Mouse (Mus musculus) heart, embryonic 14.5 days (tissue): ENCODE data around the gene Dnmt3l. TPM values are rescaled to one million over a fixed set of nuclear protein-coding genes. Genes with fewer than 3 reads are reported as not detected.

Source experiments
- ATAC-seq: fragments of 200-750 bp; cut with Nextera tagmentation; 2 replicates; pipeline ENCODE4 v1.8.0; 2017; ENCODE audit warnings: low read depth, moderate TSS enrichment; ENCODE audit not compliant: insufficient number of reproducible peaks, insufficient read depth, low FRiP score
- H3K27ac ChIP-seq, 2 experiments: fragments of 200-500 bp in 1 of 2; fragments of 300-500 bp in 1 of 2; sonication (generic) in 1 of 2; replicated peaks in 1 of 2; 2 replicates each; pipeline ENCODE4 v1.5.1; 2012 to 2014; ENCODE audit warnings: low read depth in 2 of 2, low read length in 2 of 2, control low read depth in 1 of 2, mild to moderate bottlenecking in 1 of 2, mixed read lengths in 1 of 2; ENCODE audit not compliant: control insufficient read depth in 1 of 2, insufficient read depth in 1 of 2
- H3K27me3 ChIP-seq: fragments of 300-500 bp; sonication (generic); 2 replicates; pipeline ENCODE4 v1.6.1; 2014; ENCODE audit warnings: mild to moderate bottlenecking, low read length, control low read depth; ENCODE audit not compliant: control insufficient read depth, insufficient read depth
- H3K36me3 ChIP-seq: fragments of 300-500 bp; sonication (generic); 2 replicates; pipeline ENCODE4 v1.6.1; 2014; ENCODE audit warnings: mild to moderate bottlenecking, control low read depth, low read length, mixed read lengths; ENCODE audit not compliant: control insufficient read depth, insufficient read depth
- H3K4me1 ChIP-seq, 2 experiments: fragments of 200-500 bp in 1 of 2; fragments of 300-500 bp in 1 of 2; sonication (generic) in 1 of 2; 2 replicates each; pipeline ENCODE4 v1.6.1; 2012 to 2014; ENCODE audit warnings: low read length in 2 of 2, control low read depth in 1 of 2, mixed read lengths in 1 of 2; ENCODE audit not compliant: control insufficient read depth in 2 of 2, insufficient read depth in 2 of 2
- H3K4me2 ChIP-seq: fragments of 300-500 bp; sonication (generic); 2 replicates; pipeline ENCODE4 v1.6.1; 2014; ENCODE audit warnings: mild to moderate bottlenecking, low read length
- H3K4me3 ChIP-seq, 2 experiments: fragments of 200-500 bp in 1 of 2; fragments of 300-500 bp in 1 of 2; sonication (generic) in 1 of 2; 2 replicates each; pipeline ENCODE4 v1.5.1; 2012 to 2014; ENCODE audit warnings: low read length in 2 of 2, mild to moderate bottlenecking in 2 of 2, control low read depth in 1 of 2, low read depth in 1 of 2, moderate library complexity in 1 of 2; ENCODE audit not compliant: control insufficient read depth in 1 of 2, insufficient read depth in 1 of 2
- H3K9ac ChIP-seq: fragments of 300-500 bp; sonication (generic); 2 replicates; pipeline ENCODE4 v1.6.1; 2014; ENCODE audit warnings: mild to moderate bottlenecking, low read length
- H3K9me3 ChIP-seq: fragments of 300-500 bp; sonication (generic); 2 replicates; pipeline ENCODE4 v1.6.1; 2016; ENCODE audit warnings: low read length, control low read depth; ENCODE audit not compliant: control insufficient read depth
- WGBS: fragments of 180-500 bp; shearing (Covaris S2); extraction: QIAGEN DNeasy Blood & Tissue Kit; methylation state at CpG from one replicate; pipeline ENCODE4 v1.1.7; 2014; 5-methylcytosine and 5-hydroxymethylcytosine counted together
- polyA plus RNA-seq: library from polyadenylated mRNA; unstranded; fragments of >200 nt; fragmentation: Nextera tagmentation; extraction: Ambion mirVana; gene quantifications from 2 replicates; pipeline ENCODE4 v1.2.1, GENCODE M21; 2014

Gene Dnmt3l
- not detected in 2 replicates for polyA plus RNA-seq

- Histone ChIP-seq H3K4me3 (no peak within 1 kb of the TSS), H3K4me2 (no peak within 1 kb of the TSS), H3K27ac (no peak within 1 kb of the TSS), H3K27me3 (peaks cover 5% of the 10 kb centered on the region), H3K4me1 (peaks cover 2 to 3% of the 10 kb centered on the region in 2 experiments; a peak in 2 of 4 replicates), H3K9me3 (no peaks in the 10 kb centered on the region), H3K9ac (no peak within 1 kb of the TSS), H3K36me3 (no peaks in the 10 kb centered on the region)
- no peak for ATAC-seq
- WGBS, result 89% methylated on average over 5 of the region's 5 CpGs
These were observed at the start of gene Dnmt3l for GRCm38 (mm10) chr10:78041647-78042046. Gene Dnmt3l (plus strand): TSS chr10:78041947.

DNA sequence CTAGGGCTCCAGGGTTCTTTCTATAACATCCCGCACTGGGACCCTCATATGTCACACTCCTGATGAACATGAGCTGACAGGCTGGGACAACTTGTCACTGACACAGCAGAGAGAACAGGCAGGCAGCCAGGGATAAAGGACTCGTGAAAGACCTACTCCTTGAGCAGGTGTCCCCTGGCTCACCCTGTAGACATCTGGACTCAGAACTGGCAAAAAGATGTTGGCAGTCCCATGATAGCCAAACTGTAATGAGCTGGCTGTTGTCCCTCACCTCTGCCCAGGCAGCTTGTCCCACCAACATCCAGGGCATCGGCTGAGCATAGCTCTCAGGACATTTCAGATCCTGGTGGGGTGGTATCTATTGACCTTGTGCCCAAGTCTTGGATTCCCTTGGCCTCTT, 46.1 kb upstream of the Dnmt3l start:
- Histone ChIP-seq H3K9me3 (no peaks in the 10 kb centered on the region), H3K4me2 (no peak overlapping the region), H3K36me3 (peaks cover 100% of the 10 kb centered on the region), H3K27me3 (no peaks in the 10 kb centered on the region), H3K4me3 (no peak overlapping the region), H3K9ac (no peak overlapping the region), H3K27ac (no peak overlapping the region), H3K4me1 (no peaks in the 10 kb centered on the region)
- 83% methylated on average over 3 of the region's 3 CpGs for WGBS
- no peak for ATAC-seq

DNA sequence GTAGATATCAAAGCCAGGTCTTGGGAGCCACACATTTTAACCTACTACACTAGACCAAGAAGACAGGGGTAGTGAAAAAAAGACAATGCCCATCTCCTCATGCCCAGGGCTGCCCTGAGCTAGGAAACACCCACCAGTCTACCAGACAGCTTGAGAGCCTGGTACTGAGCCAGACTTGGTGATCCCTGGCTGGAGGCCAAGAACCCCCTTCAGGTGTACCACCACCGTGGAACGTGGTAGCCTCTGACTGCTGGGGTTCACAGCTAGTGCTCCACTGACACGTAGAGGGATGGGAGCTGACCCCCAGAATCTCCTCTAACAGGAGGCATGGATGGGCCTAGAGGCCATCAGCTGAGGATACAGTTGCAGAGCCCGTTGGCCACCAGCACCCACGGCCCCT, 41.5 kb upstream of the Dnmt3l start:
- no peaks in the 10 kb centered on the region for H3K9me3 ChIP-seq
- no peak overlapping the region for H3K9ac ChIP-seq
- H3K4me1 ChIP-seq, result no peaks in the 10 kb centered on the region; a peak in 1 of 4 replicates
- H3K36me3 ChIP-seq, result peaks cover 98% of the 10 kb centered on the region
- H3K4me3 ChIP-seq, result no peak overlapping the region
- H3K4me2 ChIP-seq, result no peak overlapping the region
- no peaks in the 10 kb centered on the region for H3K27me3 ChIP-seq
- H3K27ac ChIP-seq, result no peak overlapping the region
- ATAC-seq, result no peak
- WGBS, result 94% methylated on average over 5 of the region's 5 CpGs

DNA sequence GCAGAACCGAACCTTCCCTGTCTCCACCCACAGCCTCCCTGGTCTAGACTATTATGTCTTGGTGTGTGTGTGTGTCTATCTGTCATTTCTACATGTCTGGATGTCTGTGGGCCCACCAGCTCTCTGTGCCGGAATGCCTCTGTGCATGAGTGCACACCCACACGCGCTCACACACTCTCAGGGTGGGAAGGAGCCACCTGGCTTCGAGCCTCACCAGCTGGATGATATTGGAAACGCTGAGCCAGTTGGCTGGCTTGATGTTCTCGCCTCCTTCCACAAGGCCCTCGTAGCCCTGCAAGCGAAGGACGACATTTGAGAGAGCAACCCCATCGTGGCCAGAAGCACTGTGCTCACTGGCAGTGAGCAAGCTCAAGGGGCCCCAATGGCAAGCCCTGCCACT, 40.0 kb upstream of the Dnmt3l start:
- Histone ChIP-seq H3K27ac (no peak overlapping the region), H3K27me3 (no peaks in the 10 kb centered on the region), H3K4me3 (no peak overlapping the region), H3K9ac (no peak overlapping the region), H3K36me3 (peaks cover 85% of the 10 kb centered on the region), H3K4me1 (peaks cover 4 to 10% of the 10 kb centered on the region in 2 experiments), H3K4me2 (no peak overlapping the region), H3K9me3 (no peaks in the 10 kb centered on the region)
- ATAC-seq, result no peak
- WGBS, result 89% methylated on average over 11 of the region's 11 CpGs

- Histone ChIP-seq H3K36me3 (peaks cover 80% of the 10 kb centered on the region), H3K27me3 (no peaks in the 10 kb centered on the region), H3K4me3 (no peak overlapping the region), H3K9me3 (no peaks in the 10 kb centered on the region), H3K4me1 (peaks cover 9 to 16% of the 10 kb centered on the region in 2 experiments), H3K4me2 (no peak overlapping the region), H3K27ac (no peak overlapping the region), H3K9ac (no peak overlapping the region)
- ATAC-seq, result no peak
- WGBS, result 85% methylated on average over 2 of the region's 2 CpGs
These were observed 39.4 kb upstream of the Dnmt3l start for GRCm38 (mm10) chr10:78002316-78002715.

GRCm38 (mm10) chr10:78004479-78005100, 37.2 kb upstream of the Dnmt3l start:
- Histone ChIP-seq H3K27me3 (no peaks in the 10 kb centered on the region), H3K27ac (no peak overlapping the region), H3K4me2 (no peak overlapping the region), H3K4me1 (peaks cover 23 to 33% of the 10 kb centered on the region in 2 experiments), H3K4me3 (no peak overlapping the region), H3K36me3 (peaks cover 58% of the 10 kb centered on the region), H3K9me3 (no peaks in the 10 kb centered on the region), H3K9ac (no peak overlapping the region)
- WGBS, result 91% methylated on average over 3 of the region's 3 CpGs
- ATAC-seq, result no peak

DNA sequence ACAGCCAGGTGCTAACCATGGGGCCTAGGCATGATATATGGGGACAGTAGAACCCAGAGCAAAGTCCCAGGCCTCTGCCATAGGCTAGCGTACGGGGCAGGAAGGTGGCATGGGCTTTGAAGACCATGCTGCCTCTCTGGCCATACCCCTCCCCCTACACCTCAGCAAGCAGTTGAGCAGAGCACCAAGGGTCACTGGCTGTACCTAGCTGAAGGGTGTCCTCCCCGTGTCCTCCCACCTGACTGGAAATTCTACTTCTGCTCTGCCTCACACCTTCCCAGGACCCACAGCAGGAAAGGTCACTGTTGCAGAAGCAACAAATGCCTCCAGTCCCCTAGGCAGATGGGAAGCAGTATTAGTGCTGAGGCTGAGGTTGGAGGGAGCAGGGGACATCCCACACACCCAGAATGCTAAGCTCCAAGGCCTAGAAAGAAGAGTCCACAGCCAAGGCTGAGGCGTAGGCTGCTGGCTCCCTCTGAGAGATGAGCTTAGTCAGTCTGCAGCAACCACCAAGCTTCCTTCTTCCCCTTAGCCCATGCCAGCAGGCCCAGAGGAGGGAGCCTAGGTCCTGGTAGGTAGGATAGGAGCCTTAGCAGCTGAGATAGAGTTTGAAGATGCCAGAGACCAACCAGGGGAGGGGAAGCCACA, 35.8 kb upstream of the Dnmt3l start:
- H3K4me1 ChIP-seq, result peaks cover 23 to 36% of the 10 kb centered on the region in 2 experiments
- peaks cover 44% of the 10 kb centered on the region for H3K36me3 ChIP-seq
- 0 out of 2 replicates have a peak overlapping the region, but pooled peaks have one; percentile 14 for H3K9ac ChIP-seq
- H3K4me2 ChIP-seq, result no peak overlapping the region
- H3K27ac ChIP-seq, result no peak overlapping the region
- WGBS, result 86% methylated on average over 4 of the region's 4 CpGs
- ATAC-seq, result no peak
- no peaks in the 10 kb centered on the region for H3K27me3 ChIP-seq
- H3K9me3 ChIP-seq, result no peaks in the 10 kb centered on the region
- no peak overlapping the region for H3K4me3 ChIP-seq
